Mouse (Mus musculus): ENCODE data around the gene Patj.
"Not testable (repeated sequence)": the region's sequence is repeated elsewhere in the genome, so short reads cannot be mapped to it uniquely, and the experiment has no call there.

Patj gene

DNA sequence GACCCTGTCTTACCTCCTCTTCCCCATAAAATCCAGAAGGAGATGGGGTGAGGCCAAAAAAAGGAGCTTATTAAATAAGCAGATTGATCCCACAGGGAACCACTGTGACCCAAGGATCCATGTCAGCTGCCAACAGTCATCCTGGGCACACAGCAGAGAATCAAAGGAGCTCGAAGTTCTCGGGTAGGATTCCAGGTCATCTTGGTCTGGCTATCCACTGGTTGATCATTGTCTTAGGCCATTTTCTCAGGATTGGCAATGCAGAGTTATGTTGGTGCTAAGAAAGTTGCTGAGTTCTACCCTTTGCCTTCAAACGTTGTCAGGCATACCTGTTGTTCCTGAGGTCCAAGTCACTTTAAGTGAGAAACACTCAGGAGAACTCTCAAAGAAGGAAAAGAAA lies 304.6 kb downstream of the Patj start:
- TF ChIP-seq CTCF (conservative IDR thresholded peaks at IDR 0.05; ENCODE audit: low read length) (no peak), POU5F1 (IDR thresholded peaks at IDR 0.05; ENCODE audit: borderline replicate concordance, low read length) (no peak), NANOG (IDR thresholded peaks at IDR 0.05; ENCODE audit: borderline replicate concordance, low read length) (no peak)
- Histone ChIP-seq H3K9me3 (ENCODE audit: low read length) (no peaks in the 10 kb centered on the region), H3K4me3 (replicated peaks; ENCODE audit: low read length) (no peak overlapping the region), H3K4me1 (replicated peaks; ENCODE audit: low read depth, low read length) (peaks cover 18% of the 10 kb centered on the region), H3K27me3 (ENCODE audit: insufficient read depth, low read length) (peaks cover 2% of the 10 kb centered on the region; the same call in 1 of the 2 replicates), H3K36me3 (ENCODE audit: insufficient read depth, low read length) (no peaks in the 10 kb centered on the region)

DNA sequence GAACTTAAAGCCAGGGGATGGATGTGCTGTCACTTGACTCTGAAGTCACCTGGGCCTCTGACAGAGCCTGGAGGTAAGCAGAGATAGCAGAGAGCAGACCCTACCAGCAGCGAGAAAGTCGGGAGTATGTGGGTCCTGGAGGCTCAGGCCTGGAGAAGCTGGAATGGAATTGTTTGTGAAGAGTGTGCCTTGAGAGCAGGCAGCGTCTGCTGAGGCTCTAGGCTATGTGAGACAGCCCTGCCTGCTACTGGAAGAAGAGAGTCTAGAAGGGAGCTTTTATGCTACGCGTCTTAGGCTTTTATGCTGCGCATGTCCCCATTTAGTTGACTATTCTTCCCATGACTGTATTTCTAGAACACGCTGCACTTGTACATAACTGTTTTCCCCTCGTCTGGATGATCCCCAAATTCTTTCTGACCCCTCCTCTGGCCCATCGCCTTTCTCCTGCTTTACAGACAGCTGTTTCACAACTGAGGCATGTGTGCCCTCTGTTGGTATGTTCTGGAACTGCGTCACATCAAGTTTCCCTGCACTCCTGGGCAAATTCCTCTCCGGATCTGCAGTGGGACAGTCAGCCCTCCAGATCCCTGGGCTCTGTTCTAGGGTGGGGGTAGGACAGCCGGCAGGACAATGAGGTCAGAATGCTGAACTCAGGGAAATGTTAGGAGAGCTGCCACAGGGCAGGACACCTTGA lies 306.8 kb downstream of the Patj start:
- TF ChIP-seq CTCF (conservative IDR thresholded peaks at IDR 0.05; ENCODE audit: low read length) (peak; percentile 87), NANOG (IDR thresholded peaks at IDR 0.05; ENCODE audit: borderline replicate concordance, low read length) (no peak)
- Histone ChIP-seq H3K4me3 (replicated peaks; ENCODE audit: low read length) (peak overlapping the region; percentile 35; the same call in 1 of the 2 replicates), H3K9me3 (ENCODE audit: low read length) (no peaks in the 10 kb centered on the region), H3K36me3 (ENCODE audit: insufficient read depth, low read length) (no peaks in the 10 kb centered on the region), H3K4me1 (replicated peaks; ENCODE audit: low read depth, low read length) (peaks cover 18% of the 10 kb centered on the region), H3K27me3 (ENCODE audit: insufficient read depth, low read length) (peaks cover 2% of the 10 kb centered on the region; the same call in 1 of the 2 replicates)

DNA sequence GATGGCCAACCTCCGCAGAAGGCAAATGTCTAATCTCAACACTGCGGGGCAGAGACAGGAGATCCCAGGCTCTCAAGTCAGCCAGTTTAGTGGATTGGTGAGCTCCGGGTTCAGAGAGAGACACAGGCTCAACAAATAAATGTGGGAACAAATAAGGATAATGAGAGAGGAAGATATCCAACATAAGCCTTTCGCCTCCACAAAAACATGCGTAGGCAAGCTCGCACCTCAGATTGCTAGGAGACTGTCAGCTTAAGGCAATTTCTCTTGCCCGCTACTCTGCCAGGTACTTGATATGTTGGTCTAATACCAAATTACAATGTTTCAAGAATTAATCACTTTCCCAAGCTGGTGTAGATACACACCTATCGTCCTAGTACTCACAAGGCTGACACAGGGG lies 315.3 kb downstream of the Patj start:
- Histone ChIP-seq H3K9me3 (ENCODE audit: low read length) (no peaks in the 10 kb centered on the region), H3K27me3 (ENCODE audit: insufficient read depth, low read length) (no peaks in the 10 kb centered on the region), H3K4me3 (replicated peaks; ENCODE audit: low read length) (no peak overlapping the region), H3K4me1 (replicated peaks; ENCODE audit: low read depth, low read length) (no peaks in the 10 kb centered on the region), H3K36me3 (ENCODE audit: insufficient read depth, low read length) (no peaks in the 10 kb centered on the region)
- no peak for TF ChIP-seq POU5F1 (IDR thresholded peaks at IDR 0.05; ENCODE audit: borderline replicate concordance, low read length)
- no peak for TF ChIP-seq NANOG (IDR thresholded peaks at IDR 0.05; ENCODE audit: borderline replicate concordance, low read length)
- no peak for TF ChIP-seq CTCF (conservative IDR thresholded peaks at IDR 0.05; ENCODE audit: low read length)

DNA sequence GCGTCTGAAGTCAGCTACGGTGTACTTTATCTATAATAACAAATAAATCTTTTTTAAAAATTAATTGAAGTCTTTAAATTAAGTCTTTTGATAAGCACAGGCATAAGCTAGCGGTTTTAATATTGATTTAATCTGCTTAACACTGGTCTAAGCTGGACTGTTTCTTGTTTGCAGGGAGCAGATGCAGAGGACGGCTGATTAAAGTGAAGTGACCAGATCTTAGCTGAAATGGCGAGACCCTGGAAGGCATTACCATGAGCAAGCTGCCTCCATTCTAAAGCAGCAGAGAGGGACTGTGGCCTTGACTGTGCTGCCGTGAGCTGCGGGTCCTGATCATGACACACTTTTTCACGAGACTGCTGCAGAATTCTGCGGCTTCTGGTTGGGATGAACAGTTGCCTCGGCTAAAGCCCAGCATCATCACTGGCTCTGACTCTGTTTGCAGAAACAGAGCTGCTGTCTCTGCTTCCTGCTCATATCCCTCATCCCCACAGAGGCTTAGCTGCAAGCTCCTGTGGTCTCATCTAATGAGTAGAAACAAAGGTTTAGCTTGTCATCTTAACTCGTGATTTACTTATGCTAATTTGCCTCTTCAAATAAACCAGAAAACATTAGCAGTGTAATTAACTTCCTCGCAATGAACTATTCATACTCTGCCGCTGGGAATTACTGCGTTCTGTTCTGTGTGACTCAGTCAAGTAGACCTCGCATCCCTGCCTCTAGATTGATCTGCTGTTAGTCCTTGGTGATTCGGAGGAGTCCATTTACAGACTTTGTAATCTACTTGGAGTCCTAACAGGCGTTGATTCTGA lies 322.4 kb downstream of the Patj start:
- no peaks in the 10 kb centered on the region for H3K9me3 ChIP-seq (ENCODE audit: low read length)
- peaks cover 15% of the 10 kb centered on the region for H3K4me1 ChIP-seq (replicated peaks; ENCODE audit: low read depth, low read length)
- no peak overlapping the region for H3K4me3 ChIP-seq (replicated peaks; ENCODE audit: low read length)
- no peaks in the 10 kb centered on the region for H3K36me3 ChIP-seq (ENCODE audit: insufficient read depth, low read length)
- 0 out of 2 replicates have a peak, but pooled peaks cover 7% of the 10 kb centered on the region for H3K27me3 ChIP-seq (ENCODE audit: insufficient read depth, low read length)
- TF ChIP-seq CTCF (conservative IDR thresholded peaks at IDR 0.05; ENCODE audit: low read length), result no peak
- no peak for TF ChIP-seq NANOG (IDR thresholded peaks at IDR 0.05; ENCODE audit: borderline replicate concordance, low read length)
- no peak for TF ChIP-seq POU5F1 (IDR thresholded peaks at IDR 0.05; ENCODE audit: borderline replicate concordance, low read length)

DNA sequence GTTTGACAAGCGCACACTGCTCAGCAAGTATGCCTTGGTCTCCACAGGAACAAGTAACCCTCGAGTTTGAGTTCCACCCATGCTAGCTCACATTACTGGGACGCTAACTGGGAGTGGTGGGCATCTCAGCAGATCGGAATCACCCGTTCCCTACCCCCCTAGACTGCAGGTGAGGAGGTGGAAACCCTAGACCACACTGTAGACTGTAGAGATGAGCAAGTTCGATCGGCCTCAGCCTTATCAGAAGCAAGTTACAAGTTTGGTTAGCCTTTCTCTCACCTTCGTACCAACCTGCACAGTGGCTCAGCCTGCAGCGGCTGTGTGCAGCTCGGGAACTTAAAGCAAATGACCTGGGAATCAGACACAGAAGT lies 322.9 kb downstream of the Patj start:
- Histone ChIP-seq H3K36me3 (ENCODE audit: insufficient read depth, low read length) (no peaks in the 10 kb centered on the region), H3K4me3 (replicated peaks; ENCODE audit: low read length) (no peak overlapping the region), H3K9me3 (ENCODE audit: low read length) (no peaks in the 10 kb centered on the region), H3K4me1 (replicated peaks; ENCODE audit: low read depth, low read length) (peaks cover 18% of the 10 kb centered on the region), H3K27me3 (ENCODE audit: insufficient read depth, low read length) (0 out of 2 replicates have a peak, but pooled peaks cover 7% of the 10 kb centered on the region)
- TF ChIP-seq CTCF (conservative IDR thresholded peaks at IDR 0.05; ENCODE audit: low read length) (no peak), NANOG (IDR thresholded peaks at IDR 0.05; ENCODE audit: borderline replicate concordance, low read length) (no peak), POU5F1 (IDR thresholded peaks at IDR 0.05; ENCODE audit: borderline replicate concordance, low read length) (no peak)

DNA sequence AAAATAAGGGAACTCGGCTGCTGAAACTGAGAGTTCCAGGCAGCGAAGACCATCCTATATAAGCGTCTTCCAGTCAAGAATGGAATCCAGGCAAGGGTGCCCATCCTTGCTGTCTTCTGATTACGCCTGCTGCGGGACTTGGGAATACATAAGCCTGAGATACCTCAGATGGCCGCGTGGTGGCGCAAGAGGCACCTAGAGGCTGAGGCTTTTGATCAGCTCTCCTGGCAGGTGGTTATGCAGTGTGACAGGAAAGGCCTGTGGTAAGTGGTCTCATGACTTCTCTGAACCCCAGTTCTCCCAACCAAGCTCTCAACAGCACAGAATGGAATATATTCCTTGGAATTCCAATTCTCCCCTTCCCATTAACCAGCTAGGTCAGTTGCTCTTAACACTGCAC lies 326.9 kb downstream of the Patj start:
- Histone ChIP-seq H3K27me3 (ENCODE audit: insufficient read depth, low read length) (0 out of 2 replicates have a peak, but pooled peaks cover 7% of the 10 kb centered on the region), H3K9me3 (ENCODE audit: low read length) (no peaks in the 10 kb centered on the region), H3K36me3 (ENCODE audit: insufficient read depth, low read length) (no peaks in the 10 kb centered on the region), H3K4me1 (replicated peaks; ENCODE audit: low read depth, low read length) (peaks cover 31% of the 10 kb centered on the region), H3K4me3 (replicated peaks; ENCODE audit: low read length) (no peak overlapping the region)
- no peak for TF ChIP-seq NANOG (IDR thresholded peaks at IDR 0.05; ENCODE audit: borderline replicate concordance, low read length)
- peak; percentile 92 for TF ChIP-seq CTCF (conservative IDR thresholded peaks at IDR 0.05; ENCODE audit: low read length)
- no peak for TF ChIP-seq POU5F1 (IDR thresholded peaks at IDR 0.05; ENCODE audit: borderline replicate concordance, low read length)

DNA sequence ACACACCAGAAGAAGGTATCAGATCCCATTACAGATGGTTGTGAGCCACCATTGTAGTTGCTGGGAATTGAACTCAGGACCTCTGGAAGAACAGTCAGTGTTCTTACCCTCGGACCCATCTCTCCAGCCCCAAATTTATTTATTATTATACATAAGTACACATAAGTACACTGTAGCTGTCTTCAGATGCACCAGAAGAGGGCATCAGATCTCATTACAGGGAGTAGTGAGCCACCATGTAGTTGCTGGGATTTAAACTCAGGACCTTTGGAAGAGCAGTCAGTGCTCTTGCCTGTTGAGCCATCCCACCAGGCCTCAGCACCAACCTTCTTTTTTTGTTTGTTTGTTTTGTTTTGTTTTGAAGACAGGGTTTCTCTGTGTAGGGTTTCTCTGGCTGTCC lies 329.1 kb downstream of the Patj start:
- TF ChIP-seq CTCF (conservative IDR thresholded peaks at IDR 0.05; ENCODE audit: low read length), result 0 out of 2 replicates have a peak, but pooled peaks have one; percentile 2
- H3K4me3 ChIP-seq (replicated peaks; ENCODE audit: low read length), result not testable (repeated sequence)

DNA sequence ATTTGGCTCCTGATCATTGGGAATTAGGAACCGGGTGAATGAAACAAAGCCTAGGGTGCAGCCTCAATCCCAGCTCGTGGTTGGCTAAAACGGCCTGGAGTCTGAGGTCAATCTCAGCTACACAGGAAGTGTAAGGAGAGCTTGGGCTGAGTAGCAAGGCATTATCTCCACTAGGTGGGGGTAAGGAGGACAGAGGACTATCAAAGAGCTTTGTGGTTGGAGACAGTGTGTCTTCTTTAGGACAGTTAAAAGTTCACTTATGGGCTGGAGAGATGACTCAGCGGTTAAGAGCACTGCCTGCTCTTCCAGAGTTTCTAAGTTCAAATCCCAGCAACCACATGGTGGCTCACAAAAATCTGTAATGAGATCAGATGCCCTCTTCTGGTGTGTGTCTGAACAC lies 329.9 kb downstream of the Patj start:
- Histone ChIP-seq H3K36me3 (ENCODE audit: insufficient read depth, low read length) (peaks cover 18% of the 10 kb centered on the region), H3K9me3 (ENCODE audit: low read length) (no peaks in the 10 kb centered on the region), H3K27me3 (ENCODE audit: insufficient read depth, low read length) (no peaks in the 10 kb centered on the region), H3K4me3 (replicated peaks; ENCODE audit: low read length) (peak overlapping the region; percentile 97), H3K4me1 (replicated peaks; ENCODE audit: low read depth, low read length) (peaks cover 31% of the 10 kb centered on the region)
- TF ChIP-seq CTCF (conservative IDR thresholded peaks at IDR 0.05; ENCODE audit: low read length) (peak; percentile 71), POU5F1 (IDR thresholded peaks at IDR 0.05; ENCODE audit: borderline replicate concordance, low read length) (no peak), NANOG (IDR thresholded peaks at IDR 0.05; ENCODE audit: borderline replicate concordance, low read length) (0 out of 2 replicates have a peak, but pooled peaks have one; percentile 8)

More for the DNA sequence above, 329.1 kb downstream of the Patj start:
- H3K36me3 ChIP-seq (ENCODE audit: insufficient read depth, low read length), result peaks cover 11% of the 10 kb centered on the region
- not testable (repeated sequence) for H3K27me3 ChIP-seq (ENCODE audit: insufficient read depth, low read length); H3K9me3 ChIP-seq (ENCODE audit: low read length)
- H3K4me1 ChIP-seq (replicated peaks; ENCODE audit: low read depth, low read length), result peaks cover 26% of the 10 kb centered on the region

Data from E14TG2a.4 (cell line).